Mouse (Mus musculus) limb, embryonic 10.5 days (tissue): ENCODE data around the gene Cptp. TPM values are rescaled to one million over a fixed set of nuclear protein-coding genes. Genes with fewer than 3 reads are reported as not detected.
A peak's percentile ranks its signal among the peaks of the same experiment; 100 is the strongest.

ENCODE experiments used
- DNase-seq: peaks from one replicate; pipeline ENCODE4 v3.0.0-alpha.2; 2017; ENCODE audit warnings: low spot score
- H3K27ac ChIP-seq: fragments of 300-500 bp; sonication (generic); 2 replicates; pipeline ENCODE4 v1.5.1; 2016; ENCODE audit warnings: mild to moderate bottlenecking
- H3K27me3 ChIP-seq: fragments of 300-500 bp; sonication (generic); 2 replicates; pipeline ENCODE4 v1.6.1; 2016; ENCODE audit warnings: low read depth, mild to moderate bottlenecking; ENCODE audit not compliant: poor library complexity, severe bottlenecking
- H3K36me3 ChIP-seq: fragments of 300-500 bp; sonication (generic); 2 replicates; pipeline ENCODE4 v1.6.1; 2016; ENCODE audit warnings: mild to moderate bottlenecking, moderate library complexity
- H3K4me1 ChIP-seq: fragments of 300-500 bp; sonication (generic); 2 replicates; pipeline ENCODE4 v1.6.1; 2016
- H3K4me3 ChIP-seq: fragments of 300-500 bp; sonication (generic); 2 replicates; pipeline ENCODE4 v1.5.1; 2016; ENCODE audit warnings: mild to moderate bottlenecking, moderate library complexity
- H3K9me3 ChIP-seq: fragments of 300-500 bp; sonication (generic); replicated peaks from 2 replicates; pipeline ENCODE4 v1.6.1; 2016; ENCODE audit warnings: mild to moderate bottlenecking
- WGBS: fragments of 180-500 bp; shearing (Covaris S2); methylation state at CpG from one replicate; pipeline ENCODE4 v1.1.7; 2016; 5-methylcytosine and 5-hydroxymethylcytosine counted together
- polyA plus RNA-seq: library from polyadenylated mRNA; unstranded; fragments of >200 nt; fragmentation: Nextera tagmentation; extraction: Ambion mirVana; gene quantifications from 2 replicates; pipeline ENCODE4 v1.2.1, GENCODE M21; 2016

Gene Cptp
- polyA plus RNA-seq, 1 experiment from 2014 or later, result 18.9 TPM

- H3K27ac ChIP-seq, result peak overlapping the region; percentile 88
- DNase-seq, result no peak
- peaks cover 49% of the 10 kb centered on the region for H3K36me3 ChIP-seq
Measured at GRCm38 (mm10) chr4:155868614-155869298, 484 bp downstream of the Cptp start.

GRCm38 (mm10) chr4:155863001-155863400, 6.2 kb downstream of the Cptp start, which contains the start of gene Tas1r3:
Tas1r3 (minus strand) TSS chr4:155863362.
- peaks cover 51% of the 10 kb centered on the region for H3K36me3 ChIP-seq
- 78% methylated on average over 5 of the region's 5 CpGs for WGBS
- no peak within 1 kb of the TSS for H3K4me3 ChIP-seq
- no peak within 1 kb of the TSS for H3K27ac ChIP-seq
- no peaks in the 10 kb centered on the region for H3K27me3 ChIP-seq
- no peaks in the 10 kb centered on the region for H3K9me3 ChIP-seq
- H3K4me1 ChIP-seq, result no peaks in the 10 kb centered on the region
- no peak for DNase-seq

More at GRCm38 (mm10) chr4:155868614-155869298, 484 bp downstream of the Cptp start:
- no peaks in the 10 kb centered on the region for H3K9me3 ChIP-seq
- peaks cover 22% of the 10 kb centered on the region for H3K4me1 ChIP-seq
- WGBS, result 10% methylated on average over 22 of the region's 22 CpGs
- H3K4me3 ChIP-seq, result peak overlapping the region; percentile 79
- no peaks in the 10 kb centered on the region for H3K27me3 ChIP-seq

- WGBS, result 93% methylated on average over 7 of the region's 7 CpGs
- peaks cover 60% of the 10 kb centered on the region for H3K36me3 ChIP-seq
- no peaks in the 10 kb centered on the region for H3K9me3 ChIP-seq
- H3K4me1 ChIP-seq, result no peaks in the 10 kb centered on the region
- H3K4me3 ChIP-seq, result no peak overlapping the region
- no peaks in the 10 kb centered on the region for H3K27me3 ChIP-seq
- no peak for DNase-seq
- H3K27ac ChIP-seq, result no peak overlapping the region
Measured at GRCm38 (mm10) chr4:155861787-155862186, 7.5 kb downstream of the Cptp start.

GRCm38 (mm10) chr4:155859318-155859717, 9.9 kb downstream of the Cptp start:
- no peaks in the 10 kb centered on the region for H3K27me3 ChIP-seq
- no peak overlapping the region for H3K27ac ChIP-seq
- 20% methylated on average over 13 of the region's 13 CpGs for WGBS
- H3K4me1 ChIP-seq, result no peaks in the 10 kb centered on the region
- peak; percentile 96 for DNase-seq
- H3K4me3 ChIP-seq, result 0 out of 2 replicates have a peak overlapping the region, but pooled peaks have one; percentile 12
- no peaks in the 10 kb centered on the region for H3K9me3 ChIP-seq
- peaks cover 67% of the 10 kb centered on the region for H3K36me3 ChIP-seq

GRCm38 (mm10) chr4:155856881-155857280, 12.4 kb downstream of the Cptp start:
- DNase-seq, result no peak
- Histone ChIP-seq H3K4me1 (no peaks in the 10 kb centered on the region), H3K9me3 (no peaks in the 10 kb centered on the region), H3K4me3 (no peak overlapping the region), H3K27ac (no peak overlapping the region), H3K27me3 (no peaks in the 10 kb centered on the region), H3K36me3 (peaks cover 79% of the 10 kb centered on the region)
- 87% methylated on average over 3 of the region's 3 CpGs for WGBS

- no peak overlapping the region for H3K27ac ChIP-seq
- no peak for DNase-seq
- H3K4me3 ChIP-seq, result no peak overlapping the region
- 89% methylated on average over 12 of the region's 12 CpGs for WGBS
- H3K27me3 ChIP-seq, result no peaks in the 10 kb centered on the region
- peaks cover 75% of the 10 kb centered on the region for H3K36me3 ChIP-seq
- no peaks in the 10 kb centered on the region for H3K9me3 ChIP-seq
- no peaks in the 10 kb centered on the region for H3K4me1 ChIP-seq
Measured at GRCm38 (mm10) chr4:155856071-155856470, 13.2 kb downstream of the Cptp start.

- Histone ChIP-seq H3K9me3 (no peaks in the 10 kb centered on the region), H3K27ac (no peak overlapping the region), H3K36me3 (peaks cover 66% of the 10 kb centered on the region), H3K4me3 (no peak overlapping the region), H3K27me3 (no peaks in the 10 kb centered on the region), H3K4me1 (no peaks in the 10 kb centered on the region)
- 98% methylated on average over 12 of the region's 12 CpGs for WGBS
- no peak for DNase-seq
Measured at GRCm38 (mm10) chr4:155854991-155855390, 14.2 kb downstream of the Cptp start.

GRCm38 (mm10) chr4:155853421-155853820, 15.8 kb downstream of the Cptp start:
- no peak overlapping the region for H3K27ac ChIP-seq
- H3K9me3 ChIP-seq, result no peaks in the 10 kb centered on the region
- no peak for DNase-seq
- WGBS, result 89% methylated on average over 9 of the region's 9 CpGs
- H3K36me3 ChIP-seq, result peaks cover 55% of the 10 kb centered on the region
- peaks cover 6% of the 10 kb centered on the region for H3K4me1 ChIP-seq
- H3K4me3 ChIP-seq, result no peak overlapping the region
- H3K27me3 ChIP-seq, result no peaks in the 10 kb centered on the region

GRCm38 (mm10) chr4:155851951-155852411, 17.3 kb downstream of the Cptp start:
- Histone ChIP-seq H3K4me1 (peaks cover 17% of the 10 kb centered on the region), H3K4me3 (no peak overlapping the region), H3K9me3 (no peaks in the 10 kb centered on the region), H3K36me3 (peaks cover 41% of the 10 kb centered on the region), H3K27me3 (no peaks in the 10 kb centered on the region), H3K27ac (no peak overlapping the region)
- 85% methylated on average over 2 of the region's 2 CpGs for WGBS
- no peak for DNase-seq

- WGBS, result 90% methylated on average over 3 of the region's 3 CpGs
- H3K27me3 ChIP-seq, result no peaks in the 10 kb centered on the region
- no peak for DNase-seq
- peaks cover 35% of the 10 kb centered on the region for H3K36me3 ChIP-seq
- no peak overlapping the region for H3K4me3 ChIP-seq
- H3K4me1 ChIP-seq, result peaks cover 23% of the 10 kb centered on the region
- no peaks in the 10 kb centered on the region for H3K9me3 ChIP-seq
- H3K27ac ChIP-seq, result no peak overlapping the region
Measured at GRCm38 (mm10) chr4:155851368-155851767, 17.9 kb downstream of the Cptp start.

- no peaks in the 10 kb centered on the region for H3K27me3 ChIP-seq
- DNase-seq, result no peak
- no peaks in the 10 kb centered on the region for H3K9me3 ChIP-seq
- WGBS, result 94% methylated on average over 3 of the region's 3 CpGs
- peaks cover 21% of the 10 kb centered on the region for H3K36me3 ChIP-seq
- no peak overlapping the region for H3K4me3 ChIP-seq
- no peak overlapping the region for H3K27ac ChIP-seq
- H3K4me1 ChIP-seq, result peaks cover 24% of the 10 kb centered on the region
Measured at GRCm38 (mm10) chr4:155849792-155850451, 19.3 kb downstream of the Cptp start.

GRCm38 (mm10) chr4:155849391-155849790, 19.8 kb downstream of the Cptp start:
- no peak for DNase-seq
- 85% methylated on average over 2 of the region's 2 CpGs for WGBS
- no peak overlapping the region for H3K27ac ChIP-seq
- H3K4me3 ChIP-seq, result no peak overlapping the region
- H3K9me3 ChIP-seq, result no peaks in the 10 kb centered on the region
- no peaks in the 10 kb centered on the region for H3K27me3 ChIP-seq
- H3K4me1 ChIP-seq, result peaks cover 24% of the 10 kb centered on the region
- H3K36me3 ChIP-seq, result peaks cover 15% of the 10 kb centered on the region

- Histone ChIP-seq H3K27ac (no peak overlapping the region), H3K4me3 (peak overlapping the region; percentile 82)
- 60% methylated on average over 7 of the region's 7 CpGs for WGBS
Measured at GRCm38 (mm10) chr4:155848434-155849095, 20.7 kb downstream of the Cptp start.

More at GRCm38 (mm10) chr4:155848434-155849095, 20.7 kb downstream of the Cptp start:
- DNase-seq, result no peak
- Histone ChIP-seq H3K9me3 (no peaks in the 10 kb centered on the region), H3K36me3 (peaks cover 14% of the 10 kb centered on the region), H3K4me1 (peaks cover 24% of the 10 kb centered on the region), H3K27me3 (no peaks in the 10 kb centered on the region)
